Mouse (Mus musculus): ENCODE measurements around the gene Sucla2.
"Not testable (repeated sequence)": the region's sequence is repeated elsewhere in the genome, so short reads cannot be mapped to it uniquely, and the experiment has no call there.

Gene Sucla2

DNA sequence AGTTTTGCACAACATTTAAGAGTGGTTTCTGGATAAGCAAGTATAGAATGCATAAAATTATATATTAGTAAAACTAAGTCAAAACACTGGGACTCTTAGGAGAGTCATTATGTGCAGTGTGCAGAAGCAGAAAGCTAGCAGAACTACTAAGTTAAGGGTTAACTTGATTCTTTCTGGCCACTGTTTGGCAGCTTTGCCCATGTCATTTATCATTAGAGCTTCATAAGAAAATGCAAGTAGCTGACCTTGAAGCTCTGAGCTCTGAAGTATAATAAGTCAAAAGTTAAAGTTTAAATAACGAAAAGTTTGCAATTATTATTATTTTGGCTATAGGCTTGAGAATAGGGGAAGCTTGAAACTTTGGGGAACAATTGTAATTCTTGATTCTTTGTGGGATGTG, 89.8 kb downstream of the Sucla2 start:
- DNase-seq (ENCODE audit: low spot score) = not testable (repeated sequence)

DNA sequence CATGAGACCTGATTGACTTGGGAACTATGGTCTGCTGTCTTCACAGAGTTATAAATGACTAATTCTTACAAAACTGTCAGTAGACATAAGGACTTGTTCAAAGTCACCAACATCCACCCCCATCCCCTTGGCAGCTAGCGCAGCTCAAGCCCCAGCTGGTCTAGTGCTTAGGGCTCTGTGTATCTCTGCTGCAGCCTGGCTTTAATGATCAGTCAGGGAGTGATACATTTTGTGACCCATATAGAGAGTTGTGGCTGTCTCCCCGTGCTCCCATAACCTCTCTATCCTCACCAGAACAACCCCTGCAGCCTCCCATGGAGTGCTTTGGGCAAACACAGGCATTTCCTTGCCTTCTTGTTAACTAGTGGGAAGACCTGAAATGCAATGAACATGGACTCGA, 95.8 kb downstream of the Sucla2 start:
- DNase-seq (ENCODE audit: low spot score) = peak; percentile 56

DNA sequence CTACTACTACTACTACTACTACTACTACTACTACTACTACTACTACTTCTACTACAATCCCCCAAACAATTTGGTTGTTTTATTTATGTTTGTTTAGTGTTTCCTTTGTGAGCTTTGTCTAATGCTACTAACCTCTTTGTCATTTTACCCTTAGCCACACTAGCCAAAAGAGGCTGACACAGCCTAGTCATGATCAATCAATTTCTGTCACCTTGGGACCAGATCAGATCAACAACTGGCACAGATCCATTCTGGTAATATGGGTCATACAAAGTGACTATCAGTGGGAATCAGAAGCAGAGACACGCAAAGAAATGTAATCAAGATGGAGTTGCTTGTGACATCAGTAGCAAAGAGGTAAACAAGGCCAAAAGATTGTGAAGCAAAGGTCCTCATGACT, 97.9 kb downstream of the Sucla2 start:
- DNase-seq (ENCODE audit: low spot score) = no peak

DNA sequence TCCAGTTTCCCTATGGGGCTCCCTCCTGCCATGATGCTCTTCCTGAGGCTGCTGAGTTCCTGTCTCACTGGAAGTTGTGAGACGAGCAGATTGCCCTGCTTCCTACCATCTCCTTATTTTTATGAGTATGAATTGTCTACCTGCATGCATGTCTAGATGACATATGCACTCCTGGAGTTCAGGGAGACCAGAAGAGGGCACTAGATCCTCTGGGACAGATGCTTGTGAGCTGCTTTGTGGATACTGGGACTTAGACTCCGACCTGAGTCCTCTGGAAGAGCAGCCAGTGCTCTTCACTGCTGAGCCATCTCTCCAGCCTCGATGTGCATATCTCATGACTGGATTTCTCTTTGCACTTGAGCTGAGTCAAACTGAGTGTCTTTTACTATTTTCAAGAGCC, 100.3 kb downstream of the Sucla2 start:
- no peak for DNase-seq (ENCODE audit: low spot score)

DNA sequence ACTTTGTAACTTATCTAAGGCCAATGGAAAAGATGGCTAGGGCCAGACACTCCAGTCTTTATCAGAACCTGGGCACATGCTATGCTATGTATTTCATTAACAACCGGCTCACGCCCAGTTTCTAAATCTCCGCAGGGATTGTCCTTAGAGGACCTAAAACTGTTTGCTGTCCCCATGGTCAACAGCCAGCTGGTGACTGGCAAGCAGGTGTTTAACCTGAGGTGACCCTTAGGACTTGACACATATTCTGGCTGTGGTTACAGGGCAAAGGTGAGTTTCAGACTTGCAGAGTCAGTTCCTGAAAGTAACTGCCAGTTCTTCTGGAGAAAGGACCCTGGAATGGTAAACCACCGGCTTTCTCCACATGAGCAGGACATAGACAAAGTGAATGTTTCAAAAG, 106.4 kb downstream of the Sucla2 start:
- DNase-seq (ENCODE audit: low spot score) = no peak

DNA sequence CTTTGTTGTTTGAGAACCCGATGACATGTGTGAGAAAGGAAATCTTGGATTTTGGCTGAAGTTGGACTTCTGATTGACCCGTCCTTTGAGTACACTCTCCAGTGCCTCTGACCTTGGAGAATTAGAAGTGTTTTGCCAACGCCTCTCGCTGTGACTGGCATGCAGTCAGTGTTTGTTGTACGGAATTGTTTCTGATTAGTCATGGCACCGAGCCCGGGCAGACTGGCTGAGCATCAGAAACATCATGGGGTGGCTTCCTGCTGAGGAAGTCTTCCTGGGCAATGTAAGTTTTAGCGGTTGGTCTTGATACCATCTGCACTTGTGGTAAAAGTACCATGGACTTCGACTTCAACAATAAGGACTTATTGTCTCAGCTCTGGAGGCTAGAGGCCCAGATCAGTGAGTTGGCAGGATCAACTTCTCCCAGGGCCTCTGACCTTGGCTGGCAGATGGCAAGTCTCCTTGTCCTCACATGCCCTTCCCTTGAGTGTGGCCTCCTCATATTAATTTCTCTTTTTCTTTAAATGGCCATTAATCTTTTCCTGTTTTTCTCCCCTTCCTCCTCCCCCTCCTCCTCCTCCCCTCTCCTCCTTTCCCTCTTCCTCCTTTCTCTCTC, 107.6 kb downstream of the Sucla2 start:
- DNase-seq (ENCODE audit: low spot score) = peak; percentile 57

DNA sequence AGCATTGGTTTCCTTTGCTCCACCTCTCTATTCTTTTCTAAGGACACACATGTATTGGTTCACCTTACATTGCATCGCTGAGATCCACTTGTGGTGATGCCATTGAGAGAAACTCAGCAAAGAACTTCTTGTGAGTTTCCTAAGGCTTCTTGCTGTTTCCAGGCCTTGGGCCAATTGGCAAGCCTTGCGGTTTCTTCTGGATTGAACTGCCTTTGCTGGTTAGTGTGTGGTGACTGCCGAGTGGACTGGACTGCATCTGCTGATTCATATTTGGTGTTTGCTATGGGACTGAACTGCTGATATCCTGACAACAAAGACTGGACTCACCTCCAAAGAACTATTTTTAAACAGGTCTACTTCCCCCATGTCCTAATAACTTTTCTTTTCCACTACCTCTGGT, 109.2 kb downstream of the Sucla2 start:
- no peak for DNase-seq (ENCODE audit: low spot score)

DNA sequence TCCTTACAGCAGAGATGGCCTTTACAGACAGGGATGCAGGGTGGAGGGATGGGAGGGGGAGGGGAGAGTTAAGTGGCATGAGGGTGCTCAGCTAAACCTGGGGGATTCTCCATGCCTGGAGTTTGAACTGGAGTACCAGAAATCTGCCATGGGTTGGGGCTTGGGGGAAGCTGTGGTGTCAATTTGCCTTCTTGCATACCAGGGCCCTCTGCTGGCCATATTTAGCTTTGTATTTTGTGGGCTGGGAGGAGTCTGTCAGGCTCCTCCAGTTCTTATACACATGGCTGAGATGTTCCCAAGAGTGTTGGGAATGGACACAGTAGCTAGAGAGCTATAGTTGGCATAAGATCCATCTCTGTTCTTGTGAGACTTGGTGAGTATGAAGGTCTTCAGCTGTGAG, 112.3 kb downstream of the Sucla2 start:
- DNase-seq (ENCODE audit: low spot score) = no peak
